Mouse (Mus musculus) T-helper 17 cell (primary cell): Measurements from ENCODE around the gene Gm14743.

Experiments used
- in situ Hi-C, 2 experiments: fragments of 300-600 bp; cut with MboI, MseI; formaldehyde crosslinking; loops; 1 replicate in 1 of 2; 2 replicates in 1 of 2; pipeline ENCODE4 v1.15.1; 2025; ENCODE audit warnings: high pct_unique_total_duplicates in 2 of 2

Gm14743 gene

DNA sequence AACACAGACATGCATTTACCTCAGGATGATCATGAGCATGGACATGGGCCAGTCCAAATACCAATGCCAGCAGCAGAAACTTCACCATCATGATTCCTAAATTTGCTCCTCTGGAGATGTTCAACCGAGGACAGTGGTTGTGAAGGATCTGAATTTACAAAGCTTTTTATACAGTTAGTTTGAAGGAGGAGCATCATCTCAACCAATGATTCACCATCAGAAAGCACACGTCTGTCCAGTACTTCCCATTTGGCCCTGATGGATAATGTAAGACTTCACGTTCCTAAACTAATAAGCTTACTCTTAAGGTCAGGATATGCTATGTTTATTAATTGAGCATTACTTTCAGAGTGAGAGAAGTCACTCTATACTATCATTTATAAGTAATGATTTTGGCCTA, at the start of gene Gm14743:
Gm14743 (minus strand) TSS at position 101 of the 400 bp plus-strand sequence.
- in situ Hi-C loops: loop anchor here (5.0 to 10.0 kb wide), 2 partner anchors 61 to 64 kb away; partner anchors contain the start of gene Obp1b (in 1 of the 2)

- in situ Hi-C loops: loop anchor here in 1 of 2 experiments (5.0 kb wide), 1 partner anchor 49 kb away; no protein-coding TSS in a partner anchor
These were observed 42.9 kb downstream of the Gm14743 start for GRCm38 (mm10) chrX:78202829-78203228.

- in situ Hi-C loops: loop anchor here in 1 of 2 experiments (5.0 kb wide), 1 partner anchor 50 kb away; no protein-coding TSS in a partner anchor
These were observed 43.5 kb downstream of the Gm14743 start for GRCm38 (mm10) chrX:78202220-78202619.
